Mouse (Mus musculus) splenic B cell, adult 2 months (primary cell): ENCODE data around the gene Shisa2.
A peak's percentile ranks its signal among the peaks of the same experiment; 100 is the strongest.

Source experiments
- DNase-seq: peaks from one replicate; pipeline ENCODE4 v3.0.0-alpha.2; 2011; ENCODE audit warnings: low read depth, low spot score
- H3K27me3 ChIP-seq: 2 replicates; pipeline ENCODE4 v1.6.1; 2012; ENCODE audit warnings: mild to moderate bottlenecking, low read length, moderate library complexity, mixed read lengths; ENCODE audit not compliant: control insufficient read depth, poor library complexity, insufficient read depth, severe bottlenecking
- H3K36me3 ChIP-seq: 2 replicates; pipeline ENCODE4 v1.6.1; 2012; ENCODE audit warnings: mild to moderate bottlenecking, low read length, moderate library complexity, mixed read lengths; ENCODE audit not compliant: control insufficient read depth, poor library complexity, insufficient read depth, severe bottlenecking

The Shisa2 gene

GRCm38 (mm10) chr14:59616802-59617201 is 8.3 kb upstream of the Shisa2 start:
- Histone ChIP-seq H3K27me3 (no peaks in the 10 kb centered on the region), H3K36me3 (no peaks in the 10 kb centered on the region)
- DNase-seq = no peak

DNA sequence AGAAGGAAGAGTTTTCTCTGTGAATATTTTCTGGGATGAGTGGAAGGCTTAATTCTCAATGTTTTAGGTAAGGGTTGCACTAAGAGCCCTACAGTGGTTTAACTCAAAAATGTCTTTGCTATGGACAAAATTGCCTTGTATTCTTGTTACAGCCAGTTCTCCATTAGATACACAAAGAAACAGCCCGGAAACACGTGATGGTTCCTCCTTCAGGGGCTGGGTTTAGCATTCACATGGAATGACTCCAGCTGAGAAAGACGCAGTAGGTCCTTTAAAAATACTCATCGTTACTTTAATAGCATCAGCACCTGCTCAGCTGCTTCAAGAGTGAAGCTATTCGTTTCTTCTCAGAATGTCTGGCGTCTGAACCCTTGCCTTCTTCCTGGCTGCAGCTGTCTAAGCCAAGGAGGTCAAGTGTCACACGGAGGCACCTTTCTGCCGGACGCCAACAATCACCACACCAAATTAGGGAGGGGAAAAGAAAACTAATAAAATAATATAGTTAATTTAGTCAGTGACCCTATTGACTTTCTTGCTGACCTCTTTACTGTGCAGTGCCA is 702 bp upstream of the Shisa2 start:
- Histone ChIP-seq H3K36me3 (no peaks in the 10 kb centered on the region), H3K27me3 (no peaks in the 10 kb centered on the region)
- no peak for DNase-seq

DNA sequence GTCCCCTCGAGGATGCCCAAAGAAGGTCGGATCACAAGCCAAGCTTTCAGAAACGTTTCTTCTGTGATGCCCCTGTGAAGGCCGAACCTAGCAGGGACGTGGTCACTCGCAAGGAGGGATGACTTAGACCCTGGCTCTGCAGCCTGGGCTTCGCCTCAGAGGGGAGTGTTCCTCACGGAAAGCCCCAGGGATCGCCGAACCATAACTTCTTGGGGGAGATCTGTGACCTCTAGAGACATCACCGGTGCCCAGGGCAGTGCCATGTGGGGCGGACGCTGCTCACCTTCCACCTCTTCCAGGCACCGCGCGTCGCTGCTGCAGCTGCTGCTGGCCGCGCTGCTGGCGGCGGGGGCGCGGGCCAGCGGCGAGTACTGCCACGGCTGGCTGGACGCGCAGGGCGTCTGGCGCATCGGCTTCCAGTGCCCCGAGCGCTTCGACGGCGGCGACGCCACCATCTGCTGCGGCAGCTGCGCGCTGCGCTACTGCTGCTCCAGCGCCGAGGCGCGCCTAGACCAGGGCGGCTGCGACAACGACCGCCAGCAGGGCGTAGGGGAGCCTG is 777 bp downstream of the Shisa2 start:
- Histone ChIP-seq H3K36me3 (no peaks in the 10 kb centered on the region), H3K27me3 (no peaks in the 10 kb centered on the region)
- no peak for DNase-seq

GRCm38 (mm10) chr14:59626711-59627110 is 1.6 kb downstream of the Shisa2 start:
- H3K27me3 ChIP-seq = no peaks in the 10 kb centered on the region
- no peaks in the 10 kb centered on the region for H3K36me3 ChIP-seq
- DNase-seq = no peak

DNA sequence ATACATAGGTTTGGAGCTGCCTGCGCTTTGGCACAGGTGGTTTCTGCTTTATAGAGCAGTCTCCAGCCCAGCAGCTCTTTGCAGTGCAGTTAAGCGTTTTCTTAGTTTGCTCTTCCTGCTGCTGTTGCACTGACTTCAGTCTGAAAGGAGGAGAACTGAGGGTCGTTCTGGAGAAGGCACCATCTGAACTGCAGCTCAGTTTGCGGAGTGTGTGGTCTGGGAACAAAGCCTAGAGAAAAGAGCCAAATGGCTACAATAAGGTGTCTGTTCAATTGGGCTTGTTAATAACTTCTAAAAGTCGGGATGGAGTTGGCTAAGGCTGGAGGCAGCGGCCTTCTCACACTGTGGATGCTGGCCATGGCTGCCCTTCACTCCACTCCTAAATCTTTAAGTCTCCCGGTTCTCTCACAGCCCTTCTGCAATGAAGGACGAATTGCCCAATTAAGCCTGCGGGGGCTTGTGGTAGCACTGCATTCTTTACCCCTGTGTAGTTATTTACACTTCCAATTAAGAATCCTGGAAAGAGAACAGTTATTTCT is 2.1 kb downstream of the Shisa2 start:
- H3K27me3 ChIP-seq = no peaks in the 10 kb centered on the region
- no peaks in the 10 kb centered on the region for H3K36me3 ChIP-seq
- no peak for DNase-seq

- no peak for DNase-seq
- no peaks in the 10 kb centered on the region for H3K27me3 ChIP-seq
- H3K36me3 ChIP-seq = no peaks in the 10 kb centered on the region
Observed at GRCm38 (mm10) chr14:59627823-59628222, 2.7 kb downstream of the Shisa2 start.

- no peak for DNase-seq
- Histone ChIP-seq H3K27me3 (no peaks in the 10 kb centered on the region), H3K36me3 (no peaks in the 10 kb centered on the region)
Observed at GRCm38 (mm10) chr14:59629308-59629707, 4.2 kb downstream of the Shisa2 start.

GRCm38 (mm10) chr14:59630096-59630495 is 5.0 kb downstream of the Shisa2 start:
- Histone ChIP-seq H3K27me3 (no peaks in the 10 kb centered on the region), H3K36me3 (no peaks in the 10 kb centered on the region)
- no peak for DNase-seq

DNA sequence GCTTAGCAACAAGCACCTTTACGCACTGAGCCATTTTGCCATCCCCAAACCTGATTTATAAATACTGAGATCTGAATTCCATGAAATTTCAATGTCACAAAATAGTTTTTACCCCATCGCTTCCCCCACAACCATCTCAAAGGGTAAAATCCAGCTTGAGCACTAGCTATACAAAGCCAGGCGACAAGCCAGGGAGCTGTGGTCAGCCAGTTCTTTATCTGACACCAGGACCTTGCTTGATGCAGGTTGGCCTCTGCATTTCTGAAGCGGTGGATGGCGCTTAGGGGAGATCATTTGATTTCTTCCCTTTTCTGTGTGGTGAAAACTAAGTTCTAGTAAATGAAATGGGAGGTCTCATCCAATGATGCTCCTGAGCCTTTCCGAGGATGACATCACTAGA is 7.0 kb downstream of the Shisa2 start:
- no peak for DNase-seq
- H3K36me3 ChIP-seq = no peaks in the 10 kb centered on the region
- H3K27me3 ChIP-seq = no peaks in the 10 kb centered on the region

DNA sequence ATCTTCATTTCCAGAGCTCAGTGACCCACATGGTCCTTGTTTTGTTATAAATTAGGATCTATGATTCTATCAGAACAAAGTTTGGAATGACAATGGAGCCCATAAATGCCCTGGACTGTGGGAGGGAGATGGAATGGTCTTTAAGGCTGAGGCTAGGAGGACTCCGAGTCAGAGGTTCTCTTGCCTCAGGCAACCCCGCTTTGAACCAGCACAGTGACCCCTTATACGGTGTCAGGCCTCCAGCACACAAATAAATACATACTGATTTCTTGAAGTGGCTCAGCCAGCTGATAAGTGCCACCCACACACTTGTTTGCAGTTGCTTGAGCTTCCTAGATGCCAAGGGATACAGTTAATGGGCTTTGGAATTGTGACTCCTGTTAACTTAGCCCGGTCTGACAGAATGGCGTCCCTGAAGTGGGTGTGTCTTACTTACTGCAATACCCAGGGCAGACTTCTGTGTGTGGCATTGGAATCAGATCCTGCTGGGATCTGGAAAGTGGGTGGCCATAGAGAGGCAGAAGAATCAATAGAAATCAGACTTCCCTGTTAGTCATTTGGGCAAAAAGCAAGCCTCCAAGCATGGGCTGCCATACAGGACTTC is 8.3 kb downstream of the Shisa2 start:
- no peak for DNase-seq
- H3K36me3 ChIP-seq = no peaks in the 10 kb centered on the region
- H3K27me3 ChIP-seq = no peaks in the 10 kb centered on the region

- no peaks in the 10 kb centered on the region for H3K27me3 ChIP-seq
- no peak for DNase-seq
- H3K36me3 ChIP-seq = no peaks in the 10 kb centered on the region
Observed at GRCm38 (mm10) chr14:59633988-59634387, 8.9 kb downstream of the Shisa2 start.

GRCm38 (mm10) chr14:59638906-59639703 is 14.0 kb downstream of the Shisa2 start:
- no peak for DNase-seq
- Histone ChIP-seq H3K36me3 (no peaks in the 10 kb centered on the region), H3K27me3 (no peaks in the 10 kb centered on the region)

- Histone ChIP-seq H3K36me3 (no peaks in the 10 kb centered on the region), H3K27me3 (no peaks in the 10 kb centered on the region)
- DNase-seq = no peak
Observed at GRCm38 (mm10) chr14:59641856-59642255, 16.7 kb downstream of the Shisa2 start.

GRCm38 (mm10) chr14:59643582-59643981 is 18.5 kb downstream of the Shisa2 start:
- H3K36me3 ChIP-seq = no peaks in the 10 kb centered on the region
- DNase-seq = peak; percentile 6
- H3K27me3 ChIP-seq = no peaks in the 10 kb centered on the region

GRCm38 (mm10) chr14:59644166-59644565 is 19.1 kb downstream of the Shisa2 start:
- no peak for DNase-seq
- no peaks in the 10 kb centered on the region for H3K36me3 ChIP-seq
- no peaks in the 10 kb centered on the region for H3K27me3 ChIP-seq
